Mouse (Mus musculus): ENCODE measurements around the gene Nup107. TPM values are rescaled to one million over a fixed set of nuclear protein-coding genes. Genes with fewer than 3 reads are reported as not detected.
A peak's percentile ranks its signal among the peaks of the same experiment; 100 is the strongest.
"Not testable (repeated sequence)": the region's sequence is repeated elsewhere in the genome, so short reads cannot be mapped to it uniquely, and the experiment has no call there.

Nup107 gene
- polyA plus RNA-seq, 1 experiment, result 15.0 TPM

DNA sequence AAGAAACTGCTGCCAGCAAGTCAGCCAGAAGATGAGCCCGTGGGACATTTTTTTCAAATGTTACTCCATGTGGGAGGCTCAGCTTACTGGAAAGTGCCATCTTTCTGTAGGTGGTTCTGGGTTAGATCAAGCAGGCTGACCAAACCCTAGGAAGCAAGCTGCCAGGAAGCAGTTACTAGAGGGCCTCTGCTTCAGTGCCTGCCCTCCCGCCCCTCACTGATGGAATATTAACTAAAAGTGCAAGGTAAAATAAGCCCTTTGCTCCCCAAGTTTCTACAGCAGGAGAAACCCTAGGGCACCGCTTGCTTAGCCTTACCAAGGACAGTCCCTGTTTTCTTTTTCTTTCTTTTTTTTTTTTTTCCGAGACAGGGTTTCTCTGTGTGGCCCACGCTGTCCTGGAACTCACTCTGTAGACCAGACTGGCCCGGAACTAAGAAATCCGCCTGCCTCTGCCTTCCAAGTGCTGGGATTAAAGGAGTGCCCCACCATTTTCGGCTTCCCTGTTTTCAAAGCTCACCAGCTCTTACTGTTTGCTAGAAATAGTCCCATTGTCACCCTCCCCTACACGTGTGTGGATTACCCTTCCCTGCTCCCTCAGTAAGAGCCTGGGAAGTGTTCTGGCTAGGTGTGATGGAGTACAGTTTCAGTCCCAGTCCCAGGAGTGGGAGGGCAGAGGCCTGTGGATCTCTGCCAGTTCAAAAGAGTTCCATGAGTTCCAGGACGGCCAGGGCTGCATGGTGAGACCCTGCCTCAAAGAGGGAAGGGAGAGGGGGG lies 44.0 kb downstream of the Nup107 start:
- H3K27me3 ChIP-seq (ENCODE audit: control insufficient read depth, insufficient read depth, low read length), result no peaks in the 10 kb centered on the region
- DNase-seq, result no peak
- no peak overlapping the region for H3K27ac ChIP-seq (ENCODE audit: insufficient read depth, low read length)
- H3K4me3 ChIP-seq (replicated peaks; ENCODE audit: insufficient read depth, low read depth, low read length), result no peak overlapping the region
- H3K4me1 ChIP-seq (ENCODE audit: control insufficient read depth, insufficient read depth, low read length), result peaks cover 6% of the 10 kb centered on the region
- TF ChIP-seq CTCF (IDR thresholded peaks at IDR 0.05; ENCODE audit: borderline replicate concordance, insufficient read depth, low read depth, low read length), result no peak
- TF ChIP-seq POLR2A (IDR thresholded peaks at IDR 0.05; ENCODE audit: borderline replicate concordance, insufficient read depth, low read length), result no peak
- 83% methylated on average over 10 of the region's 10 CpGs for WGBS

DNA sequence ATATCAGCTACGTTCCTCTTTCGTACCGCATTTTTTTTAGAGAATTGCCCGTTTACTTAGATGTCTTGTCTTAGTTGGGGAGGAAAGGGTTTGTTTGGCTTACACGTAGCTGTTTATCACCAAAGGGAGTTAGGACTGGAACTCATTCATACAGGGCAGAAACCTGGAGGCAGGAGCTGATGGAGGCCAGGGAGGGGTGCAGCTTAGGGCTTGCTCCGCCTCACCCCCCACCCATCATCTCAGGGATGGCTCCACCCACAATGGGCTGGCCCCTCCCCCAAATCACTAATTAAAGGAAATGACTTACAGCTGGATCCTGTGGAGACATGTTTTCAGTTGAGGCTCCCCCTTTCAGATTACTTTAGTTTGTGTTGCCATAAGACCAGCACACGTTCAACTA lies 44.8 kb downstream of the Nup107 start:
- no peak for DNase-seq
- no peak for TF ChIP-seq POLR2A (IDR thresholded peaks at IDR 0.05; ENCODE audit: borderline replicate concordance, insufficient read depth, low read length)
- TF ChIP-seq CTCF (IDR thresholded peaks at IDR 0.05; ENCODE audit: borderline replicate concordance, insufficient read depth, low read depth, low read length), result no peak
- no peak overlapping the region for H3K27ac ChIP-seq (ENCODE audit: insufficient read depth, low read length)
- H3K4me3 ChIP-seq (replicated peaks; ENCODE audit: insufficient read depth, low read depth, low read length), result no peak overlapping the region
- WGBS, result 95% methylated on average over 7 of the region's 7 CpGs
- H3K27me3 ChIP-seq (ENCODE audit: control insufficient read depth, insufficient read depth, low read length), result no peaks in the 10 kb centered on the region
- H3K4me1 ChIP-seq (ENCODE audit: control insufficient read depth, insufficient read depth, low read length), result peaks cover 6% of the 10 kb centered on the region

DNA sequence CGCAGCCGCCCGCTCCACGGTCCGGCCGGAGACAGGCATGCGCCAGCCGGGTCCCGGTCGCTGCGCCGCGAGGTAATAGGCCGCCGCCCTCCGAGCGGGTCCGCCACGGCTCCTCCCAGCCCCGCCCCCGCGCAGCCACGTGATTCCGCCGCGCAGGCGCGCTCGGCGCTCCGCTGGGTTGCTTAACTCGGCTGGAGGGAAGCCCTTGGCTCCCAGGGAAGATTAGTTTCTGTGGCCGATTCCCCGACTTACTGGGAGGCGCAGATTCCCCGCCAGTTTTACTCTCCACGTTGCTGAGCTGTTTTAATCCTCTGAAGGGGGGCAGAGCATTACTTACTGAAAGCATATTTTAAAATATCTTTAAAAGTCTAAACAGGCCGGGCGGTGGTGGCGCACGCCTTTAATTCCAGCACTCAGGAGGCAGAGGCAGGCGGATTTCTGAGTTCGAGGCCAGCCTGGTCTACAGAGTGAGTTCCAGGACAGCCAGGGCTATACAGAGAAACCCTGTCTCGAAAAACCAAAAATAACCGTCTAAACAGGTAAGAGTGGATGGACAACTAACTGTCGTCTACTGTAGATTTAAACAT lies 46.1 kb downstream of the Nup107 start, which contains the start of gene Slc35e3:
Slc35e3 (minus strand) TSS at position 69 of the 587 bp plus-strand sequence.
- DNase-seq, result peak; percentile 96 to 97
- Histone ChIP-seq H3K27ac (ENCODE audit: insufficient read depth, low read length) (no peak within 1 kb of the TSS), H3K27me3 (ENCODE audit: control insufficient read depth, insufficient read depth, low read length) (no peaks in the 10 kb centered on the region), H3K4me3 (replicated peaks; ENCODE audit: insufficient read depth, low read depth, low read length) (peak within 1 kb of the TSS; percentile 59), H3K4me1 (ENCODE audit: control insufficient read depth, insufficient read depth, low read length) (peaks cover 6% of the 10 kb centered on the region)
- 12% methylated on average over 46 of the region's 46 CpGs for WGBS
- TF ChIP-seq POLR2A (IDR thresholded peaks at IDR 0.05; ENCODE audit: borderline replicate concordance, insufficient read depth, low read length) (peak; percentile 53), CTCF (IDR thresholded peaks at IDR 0.05; ENCODE audit: borderline replicate concordance, insufficient read depth, low read depth, low read length) (no peak)

DNA sequence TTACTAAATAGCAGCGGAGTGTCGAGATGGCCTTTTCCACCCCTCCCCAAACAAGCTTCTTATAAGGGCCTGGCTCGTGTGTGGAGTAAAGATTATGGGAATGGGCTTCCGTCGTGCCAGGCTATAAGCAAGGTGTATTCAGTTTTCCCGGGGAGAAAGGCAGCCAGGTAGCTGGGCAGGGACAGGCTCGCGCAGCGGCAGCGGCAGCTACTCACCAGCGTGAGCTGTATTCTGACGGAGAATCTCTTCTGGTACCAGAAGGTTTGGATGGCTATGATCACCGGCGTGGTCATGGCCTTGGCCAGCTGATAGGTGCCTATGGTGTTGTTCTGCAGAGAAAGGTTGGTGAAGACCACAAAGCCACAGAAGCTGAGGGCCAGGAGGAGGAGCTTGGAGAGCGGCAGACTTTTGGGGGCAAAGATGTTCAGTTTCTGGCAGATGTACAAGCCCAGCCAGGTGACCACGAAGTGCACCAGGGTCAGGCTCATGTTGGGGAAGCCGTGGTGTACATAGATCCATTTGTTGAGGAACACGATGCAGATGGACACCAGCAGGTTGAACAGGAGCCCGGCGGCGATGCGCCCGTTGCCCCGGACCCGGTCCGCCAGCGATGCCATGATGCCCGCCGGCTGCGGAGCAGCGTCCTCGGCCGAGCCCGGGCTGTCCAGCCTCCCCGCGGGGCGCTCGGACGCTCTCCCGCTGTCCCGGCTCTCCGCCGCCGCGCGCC lies 46.8 kb downstream of the Nup107 start:
- not testable (repeated sequence) for H3K4me1 ChIP-seq (ENCODE audit: control insufficient read depth, insufficient read depth, low read length); H3K27me3 ChIP-seq (ENCODE audit: control insufficient read depth, insufficient read depth, low read length); H3K27ac ChIP-seq (ENCODE audit: insufficient read depth, low read length)
- under 1% methylated on average over 18 of the region's 46 CpGs for WGBS
- H3K4me3 ChIP-seq (replicated peaks; ENCODE audit: insufficient read depth, low read depth, low read length), result peak overlapping the region; percentile 59
- DNase-seq, result peak; percentile 38 to 58

DNA sequence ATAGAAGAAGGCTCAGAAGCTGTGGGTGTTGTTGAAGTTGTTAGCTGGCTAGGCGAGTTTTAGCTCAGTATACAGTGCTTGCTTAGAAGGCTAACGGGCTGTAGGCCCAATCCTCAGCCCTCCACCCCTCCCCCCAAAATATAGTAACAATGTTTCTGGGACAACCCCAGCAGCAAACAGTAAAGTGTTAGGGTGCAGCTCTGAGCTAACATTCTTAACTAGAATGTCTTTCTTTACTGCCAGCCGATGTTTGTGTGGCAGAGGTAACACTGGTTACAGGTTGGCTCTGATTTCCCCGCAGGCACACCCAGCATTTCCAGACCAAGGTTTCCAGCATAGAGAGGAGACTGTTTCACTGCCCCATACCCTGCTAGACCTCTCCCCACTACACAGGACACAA lies 48.6 kb downstream of the Nup107 start:
- peaks cover 6% of the 10 kb centered on the region for H3K4me1 ChIP-seq (ENCODE audit: control insufficient read depth, insufficient read depth, low read length)
- H3K4me3 ChIP-seq (replicated peaks; ENCODE audit: insufficient read depth, low read depth, low read length), result no peak overlapping the region
- no peak overlapping the region for H3K27ac ChIP-seq (ENCODE audit: insufficient read depth, low read length)
- H3K27me3 ChIP-seq (ENCODE audit: control insufficient read depth, insufficient read depth, low read length), result no peaks in the 10 kb centered on the region
- WGBS, result 71% methylated on average over 4 of the region's 4 CpGs
- no peak for DNase-seq
- TF ChIP-seq CTCF (IDR thresholded peaks at IDR 0.05; ENCODE audit: borderline replicate concordance, insufficient read depth, low read depth, low read length), result no peak
- no peak for TF ChIP-seq POLR2A (IDR thresholded peaks at IDR 0.05; ENCODE audit: borderline replicate concordance, insufficient read depth, low read length)

DNA sequence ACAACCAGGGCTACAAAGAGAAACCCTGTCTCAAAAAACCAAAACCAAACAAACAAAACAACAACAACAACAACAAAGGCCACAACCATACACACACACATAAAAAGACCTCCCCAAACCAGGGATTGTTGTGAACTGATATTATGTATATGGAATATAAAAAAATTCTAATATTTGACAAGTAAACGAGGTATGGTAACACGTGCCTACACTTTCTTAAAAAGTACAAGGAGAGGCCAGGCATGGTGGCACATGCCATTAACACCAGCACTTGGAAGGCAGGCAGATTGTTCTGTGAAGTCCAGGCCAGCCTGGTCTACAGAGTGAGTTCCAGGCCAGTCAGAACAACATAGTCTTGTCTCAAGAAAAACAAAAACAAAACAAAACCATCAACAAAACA lies 49.3 kb downstream of the Nup107 start:
- H3K27ac ChIP-seq (ENCODE audit: insufficient read depth, low read length), result no peak overlapping the region

DNA sequence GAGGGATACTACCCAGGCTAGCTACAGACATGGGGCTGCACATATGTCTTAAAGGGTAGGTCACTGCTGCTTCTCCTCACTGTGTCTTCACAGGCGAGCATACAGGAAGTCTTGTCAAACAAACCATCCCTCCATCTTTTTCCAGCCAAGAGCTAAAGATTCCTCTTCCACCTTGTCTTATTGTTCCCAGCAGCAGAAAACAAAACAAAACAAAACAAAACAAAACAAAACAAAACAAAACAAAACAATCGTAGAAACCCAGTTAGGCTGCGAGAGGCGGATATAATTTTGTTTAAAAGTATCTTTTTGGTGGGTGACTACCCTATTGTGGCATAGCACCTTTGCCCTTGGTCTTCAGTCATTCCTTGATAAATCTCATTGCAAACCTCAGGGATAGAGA lies 49.9 kb downstream of the Nup107 start:
- WGBS, result 92% methylated on average over 4 of the region's 4 CpGs
- no peak for DNase-seq
- Histone ChIP-seq H3K27ac (ENCODE audit: insufficient read depth, low read length) (no peak overlapping the region), H3K4me1 (ENCODE audit: control insufficient read depth, insufficient read depth, low read length) (peaks cover 6% of the 10 kb centered on the region), H3K27me3 (ENCODE audit: control insufficient read depth, insufficient read depth, low read length) (no peaks in the 10 kb centered on the region), H3K4me3 (replicated peaks; ENCODE audit: insufficient read depth, low read depth, low read length) (no peak overlapping the region)
- TF ChIP-seq CTCF (IDR thresholded peaks at IDR 0.05; ENCODE audit: borderline replicate concordance, insufficient read depth, low read depth, low read length) (no peak), POLR2A (IDR thresholded peaks at IDR 0.05; ENCODE audit: borderline replicate concordance, insufficient read depth, low read length) (no peak)

More for the DNA sequence above, 49.3 kb downstream of the Nup107 start:
- DNase-seq, result no peak
- 82% methylated on average over 2 of the region's 2 CpGs for WGBS
- peaks cover 6% of the 10 kb centered on the region for H3K4me1 ChIP-seq (ENCODE audit: control insufficient read depth, insufficient read depth, low read length)
- H3K4me3 ChIP-seq (replicated peaks; ENCODE audit: insufficient read depth, low read depth, low read length), result no peak overlapping the region
- no peaks in the 10 kb centered on the region for H3K27me3 ChIP-seq (ENCODE audit: control insufficient read depth, insufficient read depth, low read length)
- TF ChIP-seq CTCF (IDR thresholded peaks at IDR 0.05; ENCODE audit: borderline replicate concordance, insufficient read depth, low read depth, low read length), result no peak
- TF ChIP-seq POLR2A (IDR thresholded peaks at IDR 0.05; ENCODE audit: borderline replicate concordance, insufficient read depth, low read length), result no peak

Data from cerebellum, adult 2 months (tissue).